Mouse (Mus musculus) retina, adult 2 months (tissue): ENCODE results near the gene Gm4779.
"Not testable (repeated sequence)": the region's sequence is repeated elsewhere in the genome, so short reads cannot be mapped to it uniquely, and the experiment has no call there.

Experiments
- DNase-seq: peaks from one replicate; pipeline ENCODE4 v3.0.0-alpha.2; 2012; ENCODE audit warnings: low read depth, low spot score

The Gm4779 gene

DNA sequence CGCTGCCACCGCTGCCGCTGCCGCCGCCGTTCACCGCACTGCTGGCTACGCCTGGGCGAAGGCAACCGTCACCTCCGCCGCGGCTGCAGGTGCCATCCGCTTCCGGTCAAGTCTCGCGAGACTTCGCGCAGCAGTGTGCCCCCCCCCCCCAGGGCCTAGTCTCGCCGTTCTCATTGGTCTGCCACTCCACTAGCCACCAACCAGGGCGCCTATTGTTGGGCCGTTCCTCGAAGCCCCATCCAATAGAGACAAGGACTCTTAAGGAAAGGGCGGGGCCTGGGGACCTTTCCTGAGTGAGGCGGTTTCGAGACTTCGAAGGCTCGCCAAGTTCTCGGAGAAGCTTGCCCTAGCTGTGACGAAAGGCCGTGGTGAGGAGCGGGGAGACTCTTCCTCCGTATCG is at the start of gene Gm4779, which contains the start of gene 8030474K03Rik:
Gene Gm4779, minus strand, starts transcription at position 82 of the 400 bp plus-strand sequence.
Gene 8030474K03Rik, plus strand, starts transcription at position 315 of the 400 bp plus-strand sequence.
- no peak for DNase-seq

DNA sequence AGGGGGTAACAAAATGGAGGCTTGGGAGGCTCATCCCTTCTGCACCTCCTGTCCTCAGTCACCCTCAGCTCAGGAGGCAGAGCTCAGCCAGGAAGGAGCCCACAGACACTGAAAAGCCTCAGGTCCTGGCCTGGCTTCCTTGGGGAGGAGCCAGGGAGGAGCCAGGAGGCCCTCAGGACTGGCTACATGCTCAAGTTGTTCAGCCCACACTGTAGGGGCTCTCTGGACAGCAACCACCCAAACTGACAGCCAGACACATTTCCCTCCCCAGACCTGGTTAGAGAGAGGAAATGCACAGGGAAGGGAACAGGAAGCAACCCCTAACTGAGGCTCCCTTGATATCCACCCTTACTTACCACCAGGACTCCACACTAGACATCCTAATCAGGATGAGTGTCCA is 25.8 kb upstream of the Gm4779 start:
- not testable (repeated sequence) for DNase-seq

DNA sequence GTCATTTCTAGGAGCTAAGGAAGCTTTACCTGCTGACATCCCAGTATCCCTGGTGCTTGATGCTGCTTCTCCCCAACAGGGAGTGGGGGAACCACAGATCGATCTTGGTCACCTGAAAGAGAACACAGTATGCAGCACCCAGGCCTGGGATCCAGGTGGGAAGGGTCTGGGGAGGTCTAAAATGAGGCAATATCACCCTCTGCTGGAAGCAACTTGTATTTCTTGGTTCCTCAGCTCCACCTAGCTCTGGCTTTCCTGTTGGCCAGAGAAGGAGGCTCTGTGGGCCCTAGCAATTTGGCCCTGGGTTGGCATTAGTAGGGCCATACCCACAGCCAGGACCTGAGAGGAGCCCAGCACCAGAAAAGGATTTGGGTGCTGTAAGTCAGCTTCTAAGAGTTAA is 24.9 kb upstream of the Gm4779 start:
- no peak for DNase-seq

DNA sequence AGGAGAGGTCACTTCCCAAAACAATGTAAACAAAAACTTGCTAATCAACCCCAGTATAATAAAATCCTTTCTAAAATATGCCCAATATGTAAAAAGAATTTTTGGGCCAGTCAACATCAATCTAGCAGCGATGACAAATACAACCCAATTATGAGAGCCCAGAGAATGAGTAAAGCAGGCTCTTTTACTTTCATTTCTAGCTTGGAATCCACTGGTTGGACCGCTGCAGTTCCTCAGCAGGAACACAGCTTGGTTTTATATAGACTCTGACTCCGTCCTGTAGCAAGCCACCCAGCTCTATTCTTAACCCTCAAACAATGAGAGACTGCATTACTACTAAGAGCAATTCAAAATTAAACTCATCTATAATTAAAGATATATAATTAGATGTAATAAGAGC is 17.5 kb upstream of the Gm4779 start:
- DNase-seq: no peak

DNA sequence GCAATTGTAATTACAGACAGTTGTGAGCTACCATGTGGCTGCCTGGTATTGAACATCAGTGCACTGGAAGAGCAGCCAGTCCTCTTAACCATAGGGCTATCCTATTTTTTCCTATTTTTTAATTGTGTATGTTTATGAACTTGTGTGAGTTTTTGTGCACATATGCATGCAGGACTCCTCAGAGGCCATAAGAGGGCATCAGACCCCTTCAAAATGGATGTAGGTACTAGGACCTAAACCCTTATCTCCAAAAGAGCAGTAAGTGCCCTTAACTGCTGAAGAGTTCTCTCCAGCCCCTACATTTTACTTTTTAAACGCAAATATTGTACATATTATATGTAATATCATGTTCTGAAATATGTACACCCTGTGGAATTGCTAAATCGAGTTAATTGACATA is 11.3 kb upstream of the Gm4779 start:
- no peak for DNase-seq

DNA sequence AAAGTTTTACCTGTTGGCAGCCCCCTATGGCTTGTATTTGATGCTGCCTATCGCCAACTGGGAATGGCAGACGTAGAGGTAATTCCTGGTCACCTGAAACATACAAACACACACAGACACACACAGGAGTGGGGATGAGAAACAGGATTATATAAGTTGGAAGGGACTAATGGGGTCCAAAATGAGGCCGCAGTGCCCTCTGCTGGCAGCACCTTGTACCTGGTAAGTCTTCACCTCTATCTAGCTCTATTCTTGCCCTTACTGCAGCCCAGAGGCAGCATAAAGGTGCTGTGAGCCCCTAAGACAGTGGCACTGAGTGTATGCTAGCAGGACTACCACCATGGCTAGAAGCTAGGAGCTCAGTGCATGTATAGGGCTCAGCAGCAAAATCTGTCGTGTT is 2.7 kb downstream of the Gm4779 start:
- peak; percentile 23 for DNase-seq

DNA sequence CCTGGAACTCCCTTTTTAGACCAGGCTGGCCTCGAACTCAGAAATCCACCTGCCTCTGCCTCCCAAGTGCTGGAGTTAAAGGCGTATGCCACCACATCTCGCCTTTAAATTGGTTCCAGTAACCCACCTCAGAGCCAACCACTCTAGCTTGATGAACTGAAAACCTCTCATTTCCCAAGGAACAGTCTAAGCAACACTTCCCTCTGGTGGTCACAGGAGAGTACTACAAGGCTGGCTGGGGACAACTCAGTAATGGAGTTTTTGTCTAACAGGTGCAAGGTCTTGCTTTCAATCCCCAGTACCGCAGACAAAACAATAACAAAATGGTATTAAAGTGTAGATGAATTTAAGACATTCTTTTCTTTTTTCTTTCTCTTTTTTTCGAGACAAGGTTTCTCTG is 22.2 kb downstream of the Gm4779 start:
- peak; percentile 9 for DNase-seq

DNA sequence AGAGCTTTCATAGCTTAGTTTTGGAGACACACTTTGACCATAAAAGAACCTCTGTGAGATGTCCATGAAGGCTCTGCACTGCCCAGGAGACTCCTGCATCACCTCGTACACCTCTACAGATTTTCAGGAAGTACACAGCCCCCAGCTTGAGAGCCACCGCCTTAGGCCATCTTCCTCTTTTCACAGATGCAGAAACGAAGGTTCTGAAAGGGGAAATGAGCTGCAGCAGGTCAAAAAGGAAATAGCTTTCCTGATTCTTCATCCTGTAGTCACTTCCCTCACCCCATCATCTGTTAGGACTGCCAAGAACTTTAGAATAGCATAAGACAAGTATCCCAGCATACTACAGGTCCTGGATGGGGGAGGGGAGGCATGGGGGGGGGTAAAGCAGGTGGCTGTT is 23.9 kb downstream of the Gm4779 start:
- DNase-seq: no peak

DNA sequence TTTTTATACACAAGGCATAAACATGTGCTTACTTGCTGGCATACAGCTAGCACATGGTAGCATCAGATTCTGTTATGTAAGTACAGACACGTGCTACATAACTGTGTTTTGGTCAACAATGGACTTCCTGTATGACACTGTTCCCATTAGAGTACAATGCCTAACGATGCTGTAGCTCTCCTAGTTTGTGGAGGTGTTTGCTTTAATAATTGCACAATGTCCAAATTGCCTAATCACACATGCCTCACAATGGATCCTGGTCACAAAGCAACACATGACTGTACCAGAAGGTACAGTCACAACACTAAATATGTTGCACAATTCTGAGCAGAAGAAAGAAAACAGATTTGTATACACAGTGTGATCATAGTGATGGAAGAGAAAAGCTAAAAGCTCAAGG is 24.7 kb downstream of the Gm4779 start:
- DNase-seq: no peak

DNA sequence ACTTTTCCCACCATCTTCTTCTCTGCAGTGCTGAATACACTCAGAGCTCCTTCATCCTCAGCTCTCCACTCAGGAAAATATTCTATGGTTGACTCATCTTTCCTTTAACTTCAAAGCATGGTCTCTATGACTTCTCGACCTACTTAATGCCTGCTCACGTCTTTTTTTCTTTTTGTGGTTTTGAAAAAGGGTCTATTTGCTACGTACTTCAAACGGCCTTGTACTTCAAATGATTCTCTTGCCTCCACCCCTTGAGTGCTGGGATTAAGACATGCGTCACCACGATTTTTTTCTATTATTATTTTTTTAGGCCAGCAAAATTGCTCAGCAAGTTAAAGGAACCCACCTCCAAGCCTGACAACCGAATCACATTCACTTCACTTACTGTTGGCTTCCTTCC is 26.9 kb downstream of the Gm4779 start:
- no peak for DNase-seq

DNA sequence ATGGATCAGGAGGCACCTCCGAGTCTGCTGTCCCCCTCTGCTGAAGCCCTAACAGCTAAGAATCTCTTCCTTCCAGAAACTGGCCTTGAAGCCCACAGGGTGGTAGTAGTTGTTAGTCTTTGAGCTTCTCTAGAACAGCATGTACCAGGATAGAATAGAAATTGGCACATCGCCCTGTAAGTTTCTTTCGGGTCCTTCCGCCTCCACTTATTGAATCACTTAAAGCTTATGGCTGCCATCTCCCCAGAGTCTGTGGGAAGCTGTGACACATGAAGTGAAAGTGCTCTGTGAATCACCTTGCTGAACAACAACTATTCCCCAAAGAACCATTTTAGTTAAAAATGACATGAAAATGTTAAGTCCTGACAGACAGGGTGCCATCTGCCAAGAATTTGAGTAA is 29.1 kb downstream of the Gm4779 start:
- no peak for DNase-seq

DNA sequence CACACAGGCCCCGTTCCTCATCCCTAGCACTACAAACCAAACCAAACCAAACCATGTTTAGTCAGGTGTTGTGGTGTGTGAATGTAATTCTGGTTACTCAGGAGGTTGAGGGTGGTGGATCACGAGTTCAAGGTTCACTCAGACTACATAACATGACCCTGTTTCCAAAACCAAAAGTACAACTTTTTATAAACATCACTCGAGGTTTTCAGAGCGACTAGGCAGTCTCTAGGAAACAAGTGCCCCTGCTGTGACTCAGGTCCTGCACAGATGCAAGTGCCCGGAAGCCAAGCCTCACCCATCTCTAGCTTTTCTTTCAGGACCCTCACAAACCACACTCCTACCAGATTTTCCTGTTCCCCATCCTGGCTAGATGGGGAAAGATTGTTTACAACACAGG is 29.6 kb downstream of the Gm4779 start:
- DNase-seq: no peak

DNA sequence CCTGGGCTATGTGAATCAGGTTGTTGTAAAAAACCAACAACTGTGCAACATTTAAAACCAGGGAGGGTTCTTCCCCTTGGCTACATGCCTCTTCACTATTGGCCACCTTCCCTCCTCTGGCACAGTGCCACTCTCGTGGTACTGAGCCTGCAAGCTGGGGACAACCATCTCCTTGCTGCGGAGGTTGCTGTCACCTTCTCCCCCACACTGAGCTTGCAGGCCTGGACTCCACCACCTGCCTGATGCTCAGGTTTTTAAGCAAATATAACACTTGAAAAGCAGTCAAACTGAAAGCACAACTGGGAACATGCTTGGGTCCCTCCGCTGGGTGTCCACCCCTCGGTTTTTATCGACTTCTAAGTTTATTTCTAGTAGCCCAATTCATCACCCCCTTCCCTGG is 39.7 kb downstream of the Gm4779 start:
- DNase-seq: no peak

DNA sequence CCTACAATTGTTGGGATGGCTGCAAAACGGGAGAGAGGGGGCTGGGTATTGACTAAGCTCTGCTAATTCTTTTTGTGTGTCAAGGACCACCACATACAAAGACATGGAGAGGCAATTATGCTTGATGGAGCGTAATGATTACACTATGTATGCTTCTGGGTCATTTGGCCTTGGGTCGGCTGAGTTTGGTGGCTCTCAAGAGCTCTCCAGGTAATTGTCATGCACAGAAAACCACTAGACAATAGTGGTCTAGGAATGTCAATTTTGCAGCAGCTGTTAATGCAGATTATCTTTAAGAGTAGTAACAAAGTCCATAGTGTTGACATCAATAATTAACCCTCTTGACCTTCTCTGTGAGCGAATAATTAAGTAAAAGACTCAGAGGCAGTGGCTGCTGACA is 44.1 kb downstream of the Gm4779 start:
- no peak for DNase-seq

DNA sequence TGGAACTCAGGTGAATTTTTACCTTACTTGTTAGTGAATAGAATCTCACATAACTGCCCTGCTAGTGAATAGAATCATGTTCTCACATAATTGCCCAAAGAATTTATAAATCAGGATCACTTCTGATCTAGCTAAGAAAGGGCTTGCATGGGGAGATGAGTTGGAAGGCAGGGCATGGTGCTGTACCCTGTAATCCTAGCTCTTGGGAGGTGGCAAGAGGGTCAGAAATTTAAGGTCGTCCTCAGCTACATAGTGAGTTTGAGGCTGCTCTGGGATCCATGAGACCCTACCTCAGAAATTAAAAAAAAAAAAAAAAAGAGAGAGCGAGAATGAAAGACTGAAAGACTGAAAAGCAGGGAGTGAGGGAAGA is 53.2 kb downstream of the Gm4779 start:
- no peak for DNase-seq

DNA sequence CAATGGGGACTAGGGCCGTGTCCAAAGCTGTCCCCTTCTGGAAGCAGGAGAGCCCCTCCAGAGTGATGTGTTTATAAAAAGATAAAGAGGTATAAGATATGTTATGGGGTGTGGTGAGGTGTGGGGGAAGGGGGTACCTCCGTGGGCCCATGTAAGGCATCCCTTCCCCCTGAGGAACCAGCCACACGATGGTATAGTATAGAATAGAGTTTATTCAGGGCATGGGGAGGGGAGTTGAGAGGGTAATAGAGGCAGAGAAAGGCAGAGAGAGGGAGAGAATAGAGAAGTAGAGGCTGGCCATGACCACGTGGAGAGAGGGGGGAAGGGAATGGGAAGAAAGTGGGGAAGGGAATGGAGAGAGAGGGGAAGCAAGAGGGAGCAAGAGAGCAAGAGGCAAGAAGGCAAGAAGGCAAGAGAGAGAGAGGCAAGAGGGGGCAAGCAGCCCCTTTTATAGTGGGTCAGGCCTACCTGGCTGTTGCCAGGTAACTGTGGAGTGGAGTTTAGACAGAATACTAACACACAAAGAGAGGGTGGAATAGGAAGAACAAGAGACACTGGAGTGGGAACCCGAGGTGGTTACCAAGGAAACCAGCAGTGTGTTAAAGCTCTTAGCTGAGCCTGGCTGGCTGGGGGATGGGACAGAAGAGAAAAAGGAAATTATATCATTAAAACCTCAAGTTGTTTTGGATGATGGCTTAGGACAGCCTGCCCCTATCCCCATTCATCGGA is 53.7 kb downstream of the Gm4779 start:
- no peak for DNase-seq
